Mouse (Mus musculus): ENCODE data around the gene Kif1a.

- TF ChIP-seq CTCF (IDR thresholded peaks at IDR 0.05; ENCODE audit: borderline replicate concordance, insufficient read depth, low read length) (no peak), POLR2A (IDR thresholded peaks at IDR 0.05; ENCODE audit: low read depth, low read length) (no peak)
Observed at GRCm38 (mm10) chr1:93012103-93012585, 89.6 kb downstream of the Kif1a start.

Measured in embryonic fibroblast, embryonic 13.5 days (primary cell).